Mouse (Mus musculus): ENCODE measurements around the gene Aplp1. TPM values are rescaled to one million over a fixed set of nuclear protein-coding genes. Genes with fewer than 3 reads are reported as not detected.

Gene Aplp1
- total and polyA plus RNA-seq, 3 experiments: 3.2 to 3.6 (median 3.5) TPM

DNA sequence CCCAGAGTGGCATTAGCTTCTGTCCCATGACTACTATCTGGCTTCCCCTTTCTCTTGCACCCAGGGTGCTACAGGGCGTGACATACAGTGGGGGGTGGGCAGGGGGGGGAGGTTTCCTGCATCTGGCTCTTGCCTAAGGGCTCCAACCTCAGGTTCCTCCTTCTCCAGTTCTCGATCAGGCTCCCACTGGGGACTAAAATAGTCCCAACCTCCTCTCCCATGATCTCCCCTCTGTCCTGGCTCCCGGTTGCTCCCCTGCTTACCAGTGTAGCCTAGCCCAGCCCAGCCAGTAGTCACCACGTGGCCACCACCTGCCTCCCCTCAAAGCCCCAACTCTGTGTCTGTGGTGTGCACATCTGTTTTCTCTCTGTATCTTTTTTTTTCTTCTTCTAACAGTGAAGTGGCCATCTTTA lies 32.6 kb downstream of the Aplp1 start:
- no peaks in the 10 kb centered on the region for H3K27me3 ChIP-seq (ENCODE audit: control insufficient read depth, insufficient read depth, low read length)
- no peaks in the 10 kb centered on the region for H3K36me3 ChIP-seq (ENCODE audit: control insufficient read depth, insufficient read depth, low read length)
- H3K9ac ChIP-seq (ENCODE audit: low read depth, low read length): no peak overlapping the region
- WGBS: 32% methylated on average over 4 of the region's 4 CpGs
- H3K4me3 ChIP-seq: no peak overlapping the region
- TF ChIP-seq CTCF (IDR thresholded peaks at IDR 0.05) (no peak), POLR2A (IDR thresholded peaks at IDR 0.05; ENCODE audit: insufficient read depth, low read depth, low read length) (no peak), EP300 (IDR thresholded peaks at IDR 0.05; ENCODE audit: insufficient read depth, low read depth, low read length) (no peak)
- peak overlapping the region; percentile 17; the same call in 1 of the 2 replicates for H3K27ac ChIP-seq
- intact Hi-C loops (cut with DNase I): no loop called here
- H3K79me2 ChIP-seq (replicated peaks; ENCODE audit: control insufficient read depth, insufficient read depth, low read length): no peaks in the 10 kb centered on the region
- DNase-seq: peak; percentile 40 to 49
- H3K4me1 ChIP-seq (ENCODE audit: control insufficient read depth, insufficient read depth, low read length): no peaks in the 10 kb centered on the region

GRCm38 (mm10) chr7:30411023-30411422 lies 34.3 kb downstream of the Aplp1 start:
- no peak overlapping the region for H3K27ac ChIP-seq
- TF ChIP-seq EP300 (IDR thresholded peaks at IDR 0.05; ENCODE audit: insufficient read depth, low read depth, low read length) (no peak), CTCF (IDR thresholded peaks at IDR 0.05) (no peak), POLR2A (IDR thresholded peaks at IDR 0.05; ENCODE audit: insufficient read depth, low read depth, low read length) (no peak)
- H3K27me3 ChIP-seq (ENCODE audit: control insufficient read depth, insufficient read depth, low read length): no peaks in the 10 kb centered on the region
- DNase-seq: no peak
- H3K36me3 ChIP-seq (ENCODE audit: control insufficient read depth, insufficient read depth, low read length): no peaks in the 10 kb centered on the region
- H3K4me3 ChIP-seq: no peak overlapping the region
- intact Hi-C loops (cut with DNase I): no loop called here
- H3K9ac ChIP-seq (ENCODE audit: low read depth, low read length): no peak overlapping the region
- H3K4me1 ChIP-seq (ENCODE audit: control insufficient read depth, insufficient read depth, low read length): no peaks in the 10 kb centered on the region
- H3K79me2 ChIP-seq (replicated peaks; ENCODE audit: control insufficient read depth, insufficient read depth, low read length): no peaks in the 10 kb centered on the region
- WGBS: 69% methylated on average over 3 of the region's 3 CpGs

DNA sequence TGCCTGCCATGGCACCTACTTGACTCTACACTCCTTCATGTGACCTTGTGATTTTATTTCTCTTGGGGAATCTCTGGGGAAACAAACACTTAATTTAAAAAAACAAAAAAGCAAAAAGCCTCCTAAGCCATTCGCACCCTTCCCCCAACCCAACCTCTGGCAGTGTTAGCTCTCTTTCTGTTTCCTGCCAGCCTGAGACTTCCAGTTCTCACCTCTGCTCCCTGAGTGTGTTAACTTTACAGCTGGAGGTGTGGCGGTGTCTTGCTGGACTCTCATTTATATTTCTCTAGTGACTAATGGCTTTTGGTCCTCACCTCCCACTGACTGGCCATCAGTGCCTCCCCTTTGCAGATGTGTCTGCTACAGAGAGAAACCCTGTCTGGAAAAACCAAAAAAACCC lies 35.5 kb downstream of the Aplp1 start:
- Histone ChIP-seq H3K27ac (no peak overlapping the region), H3K4me3 (no peak overlapping the region), H3K36me3 (ENCODE audit: control insufficient read depth, insufficient read depth, low read length) (no peaks in the 10 kb centered on the region), H3K79me2 (replicated peaks; ENCODE audit: control insufficient read depth, insufficient read depth, low read length) (no peaks in the 10 kb centered on the region), H3K9ac (ENCODE audit: low read depth, low read length) (no peak overlapping the region), H3K4me1 (ENCODE audit: control insufficient read depth, insufficient read depth, low read length) (no peaks in the 10 kb centered on the region), H3K27me3 (ENCODE audit: control insufficient read depth, insufficient read depth, low read length) (no peaks in the 10 kb centered on the region)
- TF ChIP-seq EP300 (IDR thresholded peaks at IDR 0.05; ENCODE audit: insufficient read depth, low read depth, low read length) (no peak), POLR2A (IDR thresholded peaks at IDR 0.05; ENCODE audit: insufficient read depth, low read depth, low read length) (no peak), CTCF (IDR thresholded peaks at IDR 0.05) (no peak)
- WGBS: 53% methylated on average over 2 of the region's 2 CpGs
- intact Hi-C loops (cut with DNase I): no loop called here
- no peak for DNase-seq

DNA sequence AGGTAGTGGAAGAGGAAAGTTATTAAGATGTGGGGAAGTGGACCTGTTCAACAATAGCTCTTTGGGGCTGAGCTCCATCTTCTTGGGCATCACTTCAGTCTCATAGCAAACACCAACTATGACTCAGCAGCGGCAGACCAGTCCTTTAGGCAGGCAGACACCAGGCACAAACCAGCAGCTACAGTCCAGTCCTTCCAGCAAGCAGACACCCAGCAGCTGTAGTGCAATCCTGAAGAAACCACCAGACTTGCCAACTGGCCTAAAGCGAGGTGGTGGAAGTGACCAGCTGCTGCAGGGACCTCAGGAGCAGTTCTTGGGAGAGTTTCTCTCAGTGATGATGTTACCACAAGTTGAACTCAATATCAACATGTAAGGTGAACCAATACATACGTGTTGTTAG lies 36.7 kb downstream of the Aplp1 start:
- WGBS: 84% methylated on average over 3 of the region's 3 CpGs
- H3K79me2 ChIP-seq (replicated peaks; ENCODE audit: control insufficient read depth, insufficient read depth, low read length): no peaks in the 10 kb centered on the region
- H3K27ac ChIP-seq: no peak overlapping the region
- no peaks in the 10 kb centered on the region for H3K4me1 ChIP-seq (ENCODE audit: control insufficient read depth, insufficient read depth, low read length)
- no peak for DNase-seq
- H3K9ac ChIP-seq (ENCODE audit: low read depth, low read length): no peak overlapping the region
- intact Hi-C loops (cut with DNase I): no loop called here
- no peak overlapping the region for H3K4me3 ChIP-seq
- H3K36me3 ChIP-seq (ENCODE audit: control insufficient read depth, insufficient read depth, low read length): no peaks in the 10 kb centered on the region
- no peak for TF ChIP-seq POLR2A (IDR thresholded peaks at IDR 0.05; ENCODE audit: insufficient read depth, low read depth, low read length)
- no peak for TF ChIP-seq CTCF (IDR thresholded peaks at IDR 0.05)
- no peak for TF ChIP-seq EP300 (IDR thresholded peaks at IDR 0.05; ENCODE audit: insufficient read depth, low read depth, low read length)
- H3K27me3 ChIP-seq (ENCODE audit: control insufficient read depth, insufficient read depth, low read length): no peaks in the 10 kb centered on the region

DNA sequence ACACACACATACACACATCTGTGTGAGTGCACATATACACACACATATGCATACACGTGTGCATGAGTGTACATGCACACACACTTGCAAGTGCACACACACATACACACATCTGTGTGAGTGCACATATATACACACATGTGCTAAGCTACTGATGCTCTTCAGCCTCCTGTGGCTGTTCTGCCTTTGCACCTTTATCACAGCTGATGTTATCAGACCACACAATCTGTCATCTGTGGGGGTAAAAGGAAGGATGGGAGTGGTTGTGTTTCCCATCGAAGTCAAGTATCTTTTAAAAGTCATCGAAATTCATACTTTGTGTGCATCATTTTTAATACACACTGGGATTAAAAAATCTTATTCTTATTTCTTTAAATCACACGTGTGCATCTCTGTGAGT lies 43.0 kb downstream of the Aplp1 start:
- Histone ChIP-seq H3K4me3 (no peak overlapping the region), H3K9ac (ENCODE audit: low read depth, low read length) (no peak overlapping the region), H3K79me2 (replicated peaks; ENCODE audit: control insufficient read depth, insufficient read depth, low read length) (no peaks in the 10 kb centered on the region), H3K4me1 (ENCODE audit: control insufficient read depth, insufficient read depth, low read length) (no peaks in the 10 kb centered on the region), H3K36me3 (ENCODE audit: control insufficient read depth, insufficient read depth, low read length) (no peaks in the 10 kb centered on the region), H3K27me3 (ENCODE audit: control insufficient read depth, insufficient read depth, low read length) (no peaks in the 10 kb centered on the region), H3K27ac (no peak overlapping the region)
- no peak for TF ChIP-seq CTCF (IDR thresholded peaks at IDR 0.05)
- no peak for TF ChIP-seq POLR2A (IDR thresholded peaks at IDR 0.05; ENCODE audit: insufficient read depth, low read depth, low read length)
- TF ChIP-seq EP300 (IDR thresholded peaks at IDR 0.05; ENCODE audit: insufficient read depth, low read depth, low read length): no peak
- DNase-seq: no peak
- 49% methylated on average over 4 of the region's 4 CpGs for WGBS
- intact Hi-C loops (cut with DNase I): no loop called here

DNA sequence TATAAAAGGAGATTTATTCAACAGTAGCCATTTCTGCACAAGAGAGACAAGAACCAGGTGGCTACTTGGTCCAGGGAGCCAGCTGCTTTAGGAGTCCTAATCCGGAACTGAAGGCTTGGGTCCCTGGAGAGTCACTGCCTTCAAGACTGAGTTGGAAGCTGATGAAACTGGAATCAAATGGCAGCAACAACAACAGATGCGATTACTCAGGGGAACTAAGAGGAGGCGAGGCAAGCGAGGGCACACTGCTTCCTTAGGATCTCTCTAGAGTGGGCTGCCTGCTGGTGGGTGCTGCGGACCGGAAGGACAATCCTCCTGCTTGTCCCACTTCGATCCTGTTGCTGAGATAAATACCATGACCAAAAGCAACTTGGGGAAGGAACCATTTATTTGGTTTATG lies 45.7 kb downstream of the Aplp1 start:
- H3K4me1 ChIP-seq (ENCODE audit: control insufficient read depth, insufficient read depth, low read length): no peaks in the 10 kb centered on the region
- no peak overlapping the region for H3K9ac ChIP-seq (ENCODE audit: low read depth, low read length)
- no peaks in the 10 kb centered on the region for H3K79me2 ChIP-seq (replicated peaks; ENCODE audit: control insufficient read depth, insufficient read depth, low read length)
- 34% methylated on average over 7 of the region's 7 CpGs for WGBS
- H3K36me3 ChIP-seq (ENCODE audit: control insufficient read depth, insufficient read depth, low read length): no peaks in the 10 kb centered on the region
- H3K4me3 ChIP-seq: no peak overlapping the region
- no peak for DNase-seq
- no peaks in the 10 kb centered on the region for H3K27me3 ChIP-seq (ENCODE audit: control insufficient read depth, insufficient read depth, low read length)
- intact Hi-C loops (cut with DNase I): no loop called here
- TF ChIP-seq CTCF (IDR thresholded peaks at IDR 0.05) (no peak), POLR2A (IDR thresholded peaks at IDR 0.05; ENCODE audit: insufficient read depth, low read depth, low read length) (no peak), EP300 (IDR thresholded peaks at IDR 0.05; ENCODE audit: insufficient read depth, low read depth, low read length) (no peak)
- H3K27ac ChIP-seq: no peak overlapping the region

Data from heart, adult 2 months (tissue).